Mouse (Mus musculus): ENCODE data around the gene Apobec3.

DNA sequence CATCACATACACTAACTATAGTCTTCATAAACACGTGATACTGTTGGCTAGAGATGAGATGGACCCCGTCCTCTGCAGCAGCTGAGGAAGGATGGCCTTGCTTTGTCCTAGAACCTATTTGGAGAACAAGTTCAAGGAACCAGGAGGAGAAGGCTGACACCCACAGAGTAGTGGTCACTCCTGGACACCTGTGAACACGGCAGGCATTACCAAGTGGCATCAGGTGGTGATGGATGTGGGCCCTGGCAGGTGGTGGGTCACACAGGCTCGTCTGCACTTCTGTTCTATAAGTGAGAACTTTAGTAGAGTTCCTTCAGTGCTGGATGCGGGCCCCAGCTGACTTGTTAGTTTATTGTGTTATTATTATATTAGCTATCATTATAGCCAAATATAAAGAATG is 6.6 kb upstream of the Apobec3 start:
- TF ChIP-seq POLR2A (IDR thresholded peaks at IDR 0.05; ENCODE audit: borderline replicate concordance, control insufficient read depth, low read depth, low read length) (no peak), CTCF (IDR thresholded peaks at IDR 0.05; ENCODE audit: control insufficient read depth, insufficient read depth, low read length) (no peak)

Data from bone marrow, adult 2 months (tissue).